Mouse (Mus musculus): Measurements from ENCODE around the gene Brpf3. TPM values are rescaled to one million over a fixed set of nuclear protein-coding genes. Genes with fewer than 3 reads are reported as not detected.

Brpf3 gene
- polyA plus RNA-seq, 1 experiment from 2014 or later = 12.5 TPM

DNA sequence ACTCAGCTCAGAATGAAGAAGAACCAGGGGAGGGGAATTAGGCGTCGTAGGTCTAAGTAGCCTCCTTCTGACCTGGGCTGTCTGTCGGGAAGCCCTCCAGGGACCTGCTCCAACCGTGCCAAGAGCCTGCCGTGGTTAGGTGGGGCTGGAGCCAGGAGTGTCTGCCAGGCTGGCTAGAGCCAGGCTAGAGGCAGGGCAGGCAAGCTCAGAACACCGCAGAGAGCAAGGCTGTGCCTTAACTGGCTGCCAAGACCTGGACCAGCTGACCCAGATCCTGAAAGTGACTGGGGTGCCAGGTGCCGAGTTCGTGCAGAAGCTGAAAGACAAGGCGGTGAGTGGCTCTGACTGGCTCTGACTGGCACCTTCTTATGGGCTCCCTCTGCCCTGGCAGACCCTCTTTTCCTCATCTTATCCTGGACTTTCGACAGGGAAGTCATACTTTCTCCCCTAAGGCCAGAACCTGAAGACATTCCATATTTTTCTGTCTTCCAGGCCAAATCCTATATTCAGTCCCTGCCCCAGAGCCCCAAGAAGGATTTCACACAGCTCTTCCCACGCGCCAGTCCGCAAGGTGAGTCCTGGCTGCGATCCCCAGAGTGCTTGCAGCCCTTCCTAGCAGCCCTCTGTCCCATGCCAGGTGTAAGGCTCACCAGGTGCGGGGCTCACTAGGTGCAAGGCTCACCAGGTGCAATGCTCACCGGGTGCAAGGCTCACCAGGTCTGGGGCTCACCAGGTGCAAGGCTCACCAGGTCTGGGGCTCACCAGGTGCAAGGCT is 23.5 kb upstream of the Brpf3 start:
- no peaks in the 10 kb centered on the region for H3K27me3 ChIP-seq (ENCODE audit: insufficient read depth, low read length)
- TF ChIP-seq CTCF (IDR thresholded peaks at IDR 0.05; ENCODE audit: low read depth) = no peak

DNA sequence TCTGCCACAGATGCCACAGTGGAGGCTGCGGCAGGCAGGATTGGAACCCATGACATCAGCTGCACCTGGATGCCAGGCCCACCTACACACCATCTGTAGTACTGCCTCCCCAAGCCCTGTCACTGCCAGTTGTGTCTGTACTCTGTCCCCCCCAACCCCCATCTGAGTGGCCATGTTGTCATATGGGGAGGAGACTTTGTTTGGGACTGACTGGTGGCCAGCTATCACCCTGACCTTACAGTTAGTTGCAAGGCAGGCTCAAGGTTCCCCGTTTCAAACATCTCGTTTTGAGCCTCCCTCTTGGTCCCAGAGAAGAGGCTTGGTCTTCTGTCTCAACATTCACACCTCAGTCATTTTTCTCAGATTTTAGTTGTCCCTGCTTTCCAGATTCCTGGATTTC is 21.2 kb upstream of the Brpf3 start:
- 94% methylated on average over 3 of the region's 3 CpGs for WGBS
- Histone ChIP-seq H3K4me1 (ENCODE audit: insufficient read depth) (no peaks in the 10 kb centered on the region), H3K9ac (no peak overlapping the region), H3K4me2 (no peak overlapping the region), H3K4me3 (ENCODE audit: low read depth, low read length) (no peak overlapping the region), H3K36me3 (ENCODE audit: insufficient read depth) (0 out of 2 replicates have a peak, but pooled peaks cover 3% of the 10 kb centered on the region), H3K27me3 (ENCODE audit: insufficient read depth, low read length) (no peaks in the 10 kb centered on the region), H3K27ac (ENCODE audit: low read depth) (no peak overlapping the region), H3K9me3 (ENCODE audit: low read depth, low read length) (no peaks in the 10 kb centered on the region)
- no peak for ATAC-seq (ENCODE audit: insufficient read depth)
- no peak for TF ChIP-seq CTCF (IDR thresholded peaks at IDR 0.05; ENCODE audit: low read depth)
- no peak for DNase-seq

More for the DNA sequence above, 23.5 kb upstream of the Brpf3 start:
- H3K36me3 ChIP-seq (ENCODE audit: insufficient read depth) = 0 out of 2 replicates have a peak, but pooled peaks cover 3% of the 10 kb centered on the region
- no peak overlapping the region for H3K4me2 ChIP-seq
- H3K4me3 ChIP-seq (ENCODE audit: low read depth, low read length) = no peak overlapping the region
- no peak for DNase-seq
- H3K27ac ChIP-seq (ENCODE audit: low read depth) = no peak overlapping the region
- ATAC-seq (ENCODE audit: insufficient read depth) = no peak
- WGBS = 82% methylated on average over 16 of the region's 16 CpGs
- H3K9me3 ChIP-seq (ENCODE audit: low read depth, low read length) = no peaks in the 10 kb centered on the region
- H3K4me1 ChIP-seq (ENCODE audit: insufficient read depth) = no peaks in the 10 kb centered on the region
- no peak overlapping the region for H3K9ac ChIP-seq

DNA sequence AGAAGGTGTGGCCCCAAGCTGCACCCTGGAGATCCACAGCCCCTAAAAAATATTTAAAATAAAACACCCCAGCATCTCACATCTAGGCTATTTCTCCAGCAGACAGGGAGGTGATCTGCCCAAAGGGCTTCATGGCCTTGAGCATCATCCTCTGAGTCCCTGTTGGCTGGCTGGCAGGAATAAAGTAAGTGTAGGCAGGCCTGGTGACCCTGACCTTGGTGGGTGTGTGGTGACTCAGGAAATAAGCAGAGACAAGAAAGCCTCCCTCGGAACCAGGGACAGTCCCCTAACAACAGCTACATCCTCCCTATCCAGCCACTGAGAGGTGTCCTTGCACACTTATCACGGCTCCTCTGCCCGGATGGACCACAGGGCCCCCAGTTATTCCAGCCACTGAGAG is 20.1 kb upstream of the Brpf3 start:
- no peak overlapping the region for H3K9ac ChIP-seq
- no peak overlapping the region for H3K4me3 ChIP-seq (ENCODE audit: low read depth, low read length)
- DNase-seq (no peak), ATAC-seq (ENCODE audit: insufficient read depth) (no peak)
- no peaks in the 10 kb centered on the region for H3K36me3 ChIP-seq (ENCODE audit: insufficient read depth)
- H3K27ac ChIP-seq (ENCODE audit: low read depth) = no peak overlapping the region
- H3K27me3 ChIP-seq (ENCODE audit: insufficient read depth, low read length) = no peaks in the 10 kb centered on the region
- no peaks in the 10 kb centered on the region for H3K4me1 ChIP-seq (ENCODE audit: insufficient read depth)
- H3K4me2 ChIP-seq = no peak overlapping the region
- no peaks in the 10 kb centered on the region for H3K9me3 ChIP-seq (ENCODE audit: low read depth, low read length)
- TF ChIP-seq CTCF (IDR thresholded peaks at IDR 0.05; ENCODE audit: low read depth) = no peak
- 54% methylated on average over 3 of the region's 3 CpGs for WGBS

DNA sequence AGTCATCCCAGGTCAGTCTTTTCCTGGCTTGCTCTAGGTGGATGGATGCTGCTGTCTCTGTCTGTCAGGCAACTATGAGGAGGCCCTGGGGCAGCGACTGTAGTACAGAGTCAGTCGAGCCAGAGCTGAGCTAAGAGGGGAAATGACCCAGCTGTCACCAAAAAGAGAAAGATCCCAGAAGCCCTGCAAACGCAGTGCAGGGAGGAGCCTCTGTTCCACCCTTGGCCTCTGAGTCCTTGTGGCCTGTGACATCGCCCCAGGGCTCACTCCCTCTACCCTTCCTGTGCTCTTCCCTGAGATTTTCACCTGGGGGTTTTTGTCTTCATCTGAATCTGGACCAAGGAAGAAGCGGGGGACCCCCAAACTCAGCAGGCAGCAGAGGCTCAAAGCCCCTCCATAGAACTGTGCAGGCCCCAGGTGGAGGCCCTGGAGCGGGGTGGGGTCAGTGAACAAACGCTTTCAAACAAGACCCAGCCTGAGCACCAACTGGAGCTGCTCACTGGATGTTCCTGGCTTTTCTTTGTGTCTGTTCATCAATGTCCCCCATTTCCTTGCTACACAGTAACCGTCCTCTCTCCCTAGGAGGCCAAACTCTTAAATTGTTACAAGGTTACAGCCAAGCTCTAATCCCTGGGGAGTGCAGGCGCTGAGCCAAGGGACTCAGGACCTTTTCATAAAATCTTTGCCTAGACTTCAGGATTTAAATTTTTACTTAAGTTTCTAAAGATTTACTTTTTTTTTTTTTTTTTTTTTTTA is 19.4 kb upstream of the Brpf3 start:
- Histone ChIP-seq H3K9ac (no peak overlapping the region; the same call in 1 of the 2 replicates), H3K36me3 (ENCODE audit: insufficient read depth) (no peaks in the 10 kb centered on the region), H3K27ac (ENCODE audit: low read depth) (no peak overlapping the region), H3K27me3 (ENCODE audit: insufficient read depth, low read length) (no peaks in the 10 kb centered on the region), H3K4me2 (no peak overlapping the region), H3K4me3 (ENCODE audit: low read depth, low read length) (no peak overlapping the region), H3K4me1 (ENCODE audit: insufficient read depth) (no peaks in the 10 kb centered on the region), H3K9me3 (ENCODE audit: low read depth, low read length) (no peaks in the 10 kb centered on the region)
- 56% methylated on average over 9 of the region's 9 CpGs for WGBS
- DNase-seq = no peak
- no peak; the same call in 1 of the 2 replicates for ATAC-seq (ENCODE audit: insufficient read depth)
- TF ChIP-seq CTCF (IDR thresholded peaks at IDR 0.05; ENCODE audit: low read depth) = no peak

DNA sequence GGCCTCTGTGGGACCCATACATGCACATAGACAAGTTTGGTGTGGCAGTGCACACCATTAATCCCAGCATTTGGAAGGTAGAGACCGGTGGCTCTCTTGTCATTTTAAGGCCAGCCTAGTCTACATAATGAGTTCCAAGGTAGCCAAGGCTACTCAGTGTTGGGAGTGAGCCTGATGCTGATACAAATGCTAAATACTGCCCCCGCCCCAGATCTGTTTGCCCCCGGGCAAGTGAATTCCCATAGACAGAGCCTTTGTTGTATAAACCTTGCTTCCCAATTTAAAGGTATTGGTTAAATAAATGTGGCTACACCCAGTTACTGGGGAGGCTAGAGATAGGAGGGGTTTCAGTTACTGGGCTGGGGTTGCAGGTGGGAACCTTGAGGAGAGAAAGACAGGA is 15.9 kb upstream of the Brpf3 start:
- no peaks in the 10 kb centered on the region for H3K4me1 ChIP-seq (ENCODE audit: insufficient read depth)
- H3K27me3 ChIP-seq (ENCODE audit: insufficient read depth, low read length) = no peaks in the 10 kb centered on the region
- no peaks in the 10 kb centered on the region for H3K36me3 ChIP-seq (ENCODE audit: insufficient read depth)
- TF ChIP-seq CTCF (IDR thresholded peaks at IDR 0.05; ENCODE audit: low read depth) = no peak
- no peak overlapping the region for H3K9ac ChIP-seq
- DNase-seq = no peak
- no peak overlapping the region for H3K4me2 ChIP-seq
- H3K27ac ChIP-seq (ENCODE audit: low read depth) = no peak overlapping the region
- no peak for ATAC-seq (ENCODE audit: insufficient read depth)
- H3K9me3 ChIP-seq (ENCODE audit: low read depth, low read length) = no peaks in the 10 kb centered on the region
- WGBS = 90% methylated on average over 3 of the region's 3 CpGs
- no peak overlapping the region for H3K4me3 ChIP-seq (ENCODE audit: low read depth, low read length)

DNA sequence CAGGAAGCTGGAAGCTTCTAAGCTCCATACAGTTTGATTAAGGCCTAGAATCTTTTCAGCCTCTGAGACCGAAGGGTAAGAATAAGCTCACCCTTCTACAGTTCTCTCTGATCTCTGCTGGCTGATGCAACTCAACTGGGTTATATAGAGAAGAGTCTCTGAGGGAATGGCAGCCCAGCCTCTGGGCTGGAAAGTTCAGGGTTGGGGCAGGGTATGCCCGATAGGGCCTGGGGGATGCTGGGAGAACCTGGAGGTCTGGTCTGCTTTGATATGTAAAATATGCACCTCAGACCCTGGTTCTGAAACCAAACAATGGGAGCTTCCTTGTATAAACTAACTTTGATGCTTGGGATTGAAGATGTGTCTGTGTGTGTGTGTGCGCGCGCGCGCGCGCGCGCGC is 13.4 kb upstream of the Brpf3 start:
- no peak overlapping the region for H3K4me3 ChIP-seq (ENCODE audit: low read depth, low read length)
- no peaks in the 10 kb centered on the region for H3K36me3 ChIP-seq (ENCODE audit: insufficient read depth)
- WGBS = 94% methylated on average over 12 of the region's 12 CpGs
- no peak overlapping the region for H3K4me2 ChIP-seq
- TF ChIP-seq CTCF (IDR thresholded peaks at IDR 0.05; ENCODE audit: low read depth) = no peak
- ATAC-seq (ENCODE audit: insufficient read depth) = no peak
- H3K27me3 ChIP-seq (ENCODE audit: insufficient read depth, low read length) = no peaks in the 10 kb centered on the region
- DNase-seq = no peak
- H3K9me3 ChIP-seq (ENCODE audit: low read depth, low read length) = no peaks in the 10 kb centered on the region
- no peak overlapping the region for H3K27ac ChIP-seq (ENCODE audit: low read depth)
- no peak overlapping the region; the same call in 1 of the 2 replicates for H3K9ac ChIP-seq
- H3K4me1 ChIP-seq (ENCODE audit: insufficient read depth) = no peaks in the 10 kb centered on the region

DNA sequence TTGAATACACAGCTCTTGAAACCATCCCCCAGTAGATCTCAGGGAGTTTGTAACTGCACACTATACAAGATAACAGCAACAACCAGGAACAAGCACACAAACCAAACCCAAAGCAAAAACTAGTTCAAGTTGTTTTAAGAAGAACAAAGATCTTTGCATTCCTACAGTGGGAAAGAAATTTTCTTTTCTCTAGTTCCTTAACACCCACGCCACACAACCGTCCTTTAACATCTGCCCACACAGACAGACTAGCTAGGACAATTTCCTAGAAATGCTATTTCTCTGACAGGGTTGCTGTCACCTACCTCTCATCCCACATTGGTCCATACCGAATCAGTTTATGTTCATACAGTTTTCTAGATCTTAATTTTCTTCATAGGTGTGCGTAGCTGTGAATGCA is 3.9 kb upstream of the Brpf3 start:
- H3K36me3 ChIP-seq (ENCODE audit: insufficient read depth) = no peaks in the 10 kb centered on the region
- no peak overlapping the region for H3K9ac ChIP-seq
- no peak overlapping the region for H3K4me3 ChIP-seq (ENCODE audit: low read depth, low read length)
- H3K4me2 ChIP-seq = no peak overlapping the region
- ATAC-seq (ENCODE audit: insufficient read depth) = no peak
- H3K27ac ChIP-seq (ENCODE audit: low read depth) = no peak overlapping the region
- no peak for DNase-seq
- no peaks in the 10 kb centered on the region for H3K9me3 ChIP-seq (ENCODE audit: low read depth, low read length)
- 89% methylated on average over 4 of the region's 4 CpGs for WGBS
- no peak for TF ChIP-seq CTCF (IDR thresholded peaks at IDR 0.05; ENCODE audit: low read depth)
- H3K4me1 ChIP-seq (ENCODE audit: insufficient read depth) = peaks cover 4% of the 10 kb centered on the region; the same call in 1 of the 2 replicates
- H3K27me3 ChIP-seq (ENCODE audit: insufficient read depth, low read length) = no peaks in the 10 kb centered on the region

All from lung, embryonic 14.5 days (tissue).